Mouse (Mus musculus) C2C12 (cell line): ENCODE data around the gene Nat10. TPM values are rescaled to one million over a fixed set of nuclear protein-coding genes. Genes with fewer than 3 reads are reported as not detected.
A peak's percentile ranks its signal among the peaks of the same experiment; 100 is the strongest.

Source experiments
- H3K27me3 ChIP-seq: one replicate; pipeline ENCODE4 v1.6.1; 2011; ENCODE audit not compliant: control insufficient read depth, insufficient read depth, insufficient read length
- H3K36me3 ChIP-seq: one replicate; pipeline ENCODE4 v1.6.1; 2011; ENCODE audit not compliant: control insufficient read depth, insufficient read depth
- H3K4me3 ChIP-seq: one replicate; pipeline ENCODE4 v1.5.1; 2011; ENCODE audit warnings: mild to moderate bottlenecking, control low read depth; ENCODE audit not compliant: poor library complexity, insufficient read depth, severe bottlenecking
- H3K79me2 ChIP-seq: one replicate; pipeline ENCODE4 v1.6.1; 2011; ENCODE audit not compliant: control insufficient read depth, insufficient read depth
- H3K79me3 ChIP-seq: one replicate; pipeline ENCODE4 v1.6.1; 2011; ENCODE audit warnings: low read depth, control low read depth
- H3ac ChIP-seq: one replicate; pipeline ENCODE3; 2011; ENCODE audit warnings: low read depth; ENCODE audit not compliant: control insufficient read depth, insufficient read length
- CEBPB ChIP-seq: IDR thresholded peaks from one replicate; pipeline ENCODE4 v1.6.1; 2011; ENCODE audit warnings: low read depth, mild to moderate bottlenecking, control low read depth, moderate library complexity
- CTCF ChIP-seq: IDR thresholded peaks from one replicate; pipeline ENCODE4 v1.5.1; 2011; ENCODE audit not compliant: control insufficient read depth, insufficient read depth, insufficient read length
- FOSL1 ChIP-seq: IDR thresholded peaks from one replicate; pipeline ENCODE4 v1.8.0; 2011; ENCODE audit warnings: mild to moderate bottlenecking, low read length; ENCODE audit not compliant: poor library complexity, insufficient read depth, severe bottlenecking
- MAX ChIP-seq: IDR thresholded peaks from one replicate; pipeline ENCODE4 v1.6.1; 2011; ENCODE audit warnings: mild to moderate bottlenecking, control low read depth
- MYOD1 ChIP-seq: IDR thresholded peaks from one replicate; pipeline ENCODE4 v1.6.1; 2011; ENCODE audit warnings: low read depth; ENCODE audit not compliant: control insufficient read depth, insufficient read length
- MYOG ChIP-seq: IDR thresholded peaks from one replicate; pipeline ENCODE4 v1.6.1; 2011; ENCODE audit not compliant: control insufficient read depth, insufficient read length; ENCODE audit errors: extremely low read depth
- USF1 ChIP-seq: IDR thresholded peaks from one replicate; pipeline ENCODE4 v1.6.1; 2011; ENCODE audit warnings: low read depth, mild to moderate bottlenecking, control low read depth, moderate library complexity
- polyA plus RNA-seq: library from polyadenylated mRNA; unstranded; fragments of >200 nt; fragmentation: generic; extraction: Trizol; gene quantifications from one replicate; pipeline ENCODE4 v1.2.1, GENCODE M21; 2012; ENCODE audit warnings: missing spikeins

The Nat10 gene
- polyA plus RNA-seq, 1 experiment, result 28.0 TPM

DNA sequence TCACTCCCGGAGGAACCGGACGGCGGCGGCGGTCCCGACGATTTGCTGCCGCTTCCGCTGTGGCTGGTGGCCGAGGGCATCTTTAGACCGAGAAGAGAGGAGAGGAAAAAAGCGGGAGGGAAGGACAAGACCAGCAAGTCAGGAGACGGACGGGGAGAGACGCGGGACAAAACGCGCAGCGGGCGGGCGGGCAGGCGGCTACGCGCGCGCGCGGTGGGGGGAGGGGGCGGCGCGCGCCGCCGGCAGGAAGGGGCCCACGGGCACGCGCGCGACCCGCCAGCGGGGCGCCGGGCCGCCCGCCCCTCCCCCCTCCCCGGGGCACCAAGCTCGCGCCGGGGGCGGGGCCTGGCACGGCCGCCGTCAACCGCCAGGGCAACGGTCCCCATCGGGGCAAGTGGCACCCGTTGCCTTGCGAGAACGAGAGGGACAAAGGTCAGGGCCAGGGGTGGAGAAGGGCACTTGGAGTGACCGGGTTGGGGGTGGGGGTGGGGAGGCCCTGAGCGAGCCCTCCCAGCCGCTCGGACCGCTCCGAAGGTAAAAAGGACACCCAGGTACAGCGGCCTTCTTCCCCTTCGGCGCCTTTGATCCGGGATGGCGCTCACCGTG, 35.9 kb upstream of the Nat10 start:
- H3K36me3 ChIP-seq, result peaks cover 38% of the 10 kb centered on the region
- H3K79me2 ChIP-seq, result peaks cover 50% of the 10 kb centered on the region
- peaks cover 46% of the 10 kb centered on the region for H3K79me3 ChIP-seq
- H3K27me3 ChIP-seq, result no peaks in the 10 kb centered on the region
- peak overlapping the region; percentile 97 for H3K4me3 ChIP-seq
- H3ac ChIP-seq, result peak overlapping the region; percentile 93
- TF ChIP-seq USF1 (no peak), MYOG (no peak), MAX (no peak), CEBPB (no peak)

DNA sequence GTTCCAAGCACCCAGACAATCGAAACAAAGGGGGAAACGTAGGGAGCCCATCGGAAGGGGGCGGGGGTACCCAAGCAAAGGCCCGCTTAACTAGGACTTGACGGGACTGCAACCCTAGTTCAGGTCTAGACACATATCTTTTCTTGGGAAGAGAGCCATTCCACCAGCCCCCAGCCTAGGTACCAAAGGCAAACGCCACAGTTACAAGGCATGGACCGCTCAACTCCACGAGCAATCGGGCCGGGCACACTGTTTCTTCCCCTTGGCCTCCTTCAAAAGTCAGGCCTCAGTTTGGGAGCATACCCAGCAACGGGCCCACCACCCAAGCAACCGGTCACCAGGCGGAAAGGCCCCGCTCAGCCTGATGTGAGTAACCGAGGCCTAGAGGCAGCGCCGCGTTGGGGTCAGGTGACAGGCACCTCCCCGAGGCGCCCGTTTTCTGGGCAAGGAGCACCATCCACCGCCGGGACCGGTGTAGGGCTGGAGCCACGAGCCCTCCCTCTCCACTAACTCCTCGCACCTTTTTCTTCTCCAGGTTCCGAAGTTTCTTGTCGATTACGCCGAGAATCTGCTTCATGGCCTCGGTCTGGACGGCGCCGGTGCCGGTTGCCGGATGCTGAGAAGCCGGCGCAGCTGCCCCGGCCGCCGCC, 35.3 kb upstream of the Nat10 start:
- no peaks in the 10 kb centered on the region for H3K27me3 ChIP-seq
- peaks cover 57% of the 10 kb centered on the region for H3K79me2 ChIP-seq
- H3K4me3 ChIP-seq, result peak overlapping the region; percentile 97
- H3K36me3 ChIP-seq, result peaks cover 44% of the 10 kb centered on the region
- TF ChIP-seq CEBPB (no peak), MAX (no peak), MYOG (no peak), CTCF (no peak), USF1 (no peak)
- H3K79me3 ChIP-seq, result peaks cover 52% of the 10 kb centered on the region
- H3ac ChIP-seq, result peak overlapping the region; percentile 87

DNA sequence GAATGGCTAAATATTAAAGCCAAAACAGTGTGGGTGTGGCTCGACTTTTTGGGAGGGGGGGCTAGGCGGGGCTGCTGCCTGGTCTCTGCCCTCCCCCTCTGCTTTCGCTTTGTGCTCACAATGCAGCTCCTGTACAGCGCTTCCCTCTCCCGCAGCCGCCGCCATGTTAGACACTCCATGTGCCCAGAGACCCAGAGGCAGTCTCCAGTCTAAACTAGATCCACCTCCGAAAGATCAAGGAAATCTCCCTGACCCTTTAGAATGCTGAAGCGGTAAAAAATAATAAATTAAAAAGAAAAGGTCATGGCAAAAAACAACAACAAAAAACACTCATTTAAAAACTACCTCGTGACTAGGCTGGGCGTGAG, 34.8 kb upstream of the Nat10 start:
- TF ChIP-seq FOSL1 (no peak), USF1 (no peak), MAX (peak; percentile 92), MYOG (no peak)
- H3K79me3 ChIP-seq, result peaks cover 57% of the 10 kb centered on the region
- peak overlapping the region; percentile 97 for H3K4me3 ChIP-seq

DNA sequence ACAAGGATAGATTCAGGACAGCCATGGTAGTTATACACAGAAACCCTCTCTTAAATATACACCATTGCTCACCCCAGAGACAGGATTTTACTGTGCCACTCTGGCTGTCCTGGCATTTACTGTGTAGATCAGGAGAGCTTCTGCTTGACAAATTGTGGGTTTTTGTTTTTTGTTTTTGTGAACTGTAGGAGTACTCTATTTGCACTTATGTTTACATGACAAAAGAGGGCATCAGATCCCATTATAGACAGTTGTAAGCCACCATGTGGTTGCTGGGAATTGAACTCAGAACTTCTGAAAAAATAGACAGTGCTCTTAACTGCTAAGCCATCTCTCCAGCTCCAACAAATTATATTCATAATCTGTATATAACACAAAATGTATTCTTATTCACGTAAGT, 30.9 kb upstream of the Nat10 start:
- Histone ChIP-seq H3ac (no peak overlapping the region), H3K4me3 (no peak overlapping the region), H3K36me3 (peaks cover 87% of the 10 kb centered on the region), H3K79me3 (peaks cover 96% of the 10 kb centered on the region), H3K27me3 (no peaks in the 10 kb centered on the region), H3K79me2 (peaks cover 100% of the 10 kb centered on the region)
- no peak for TF ChIP-seq MYOG
- TF ChIP-seq MAX, result no peak
- TF ChIP-seq CTCF, result no peak
- no peak for TF ChIP-seq USF1
- TF ChIP-seq MYOD1, result no peak
- TF ChIP-seq CEBPB, result no peak
- TF ChIP-seq FOSL1, result no peak

More for the DNA sequence above, 34.8 kb upstream of the Nat10 start:
- Histone ChIP-seq H3ac (peak overlapping the region; percentile 87), H3K79me2 (peaks cover 62% of the 10 kb centered on the region), H3K27me3 (no peaks in the 10 kb centered on the region), H3K36me3 (peaks cover 49% of the 10 kb centered on the region)

DNA sequence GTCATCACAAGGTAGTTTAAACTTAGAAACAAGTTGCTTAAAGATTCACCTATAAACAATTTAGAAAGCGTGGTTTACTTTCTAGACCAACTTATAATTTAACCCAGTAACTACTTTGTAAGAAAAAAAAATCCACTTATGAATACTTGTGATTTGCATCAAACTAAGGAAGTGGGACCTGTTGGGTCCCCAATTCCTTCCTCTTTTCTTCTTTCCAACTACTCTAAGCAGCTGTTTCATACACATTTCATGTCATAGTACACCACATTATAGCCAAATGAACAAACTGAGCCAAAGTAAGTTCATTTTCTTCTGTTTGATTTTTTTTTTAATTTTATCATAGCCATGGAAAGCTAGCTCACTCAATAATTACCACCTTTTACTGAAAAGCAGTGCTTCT, 24.7 kb upstream of the Nat10 start:
- H3K79me2 ChIP-seq, result peaks cover 100% of the 10 kb centered on the region

DNA sequence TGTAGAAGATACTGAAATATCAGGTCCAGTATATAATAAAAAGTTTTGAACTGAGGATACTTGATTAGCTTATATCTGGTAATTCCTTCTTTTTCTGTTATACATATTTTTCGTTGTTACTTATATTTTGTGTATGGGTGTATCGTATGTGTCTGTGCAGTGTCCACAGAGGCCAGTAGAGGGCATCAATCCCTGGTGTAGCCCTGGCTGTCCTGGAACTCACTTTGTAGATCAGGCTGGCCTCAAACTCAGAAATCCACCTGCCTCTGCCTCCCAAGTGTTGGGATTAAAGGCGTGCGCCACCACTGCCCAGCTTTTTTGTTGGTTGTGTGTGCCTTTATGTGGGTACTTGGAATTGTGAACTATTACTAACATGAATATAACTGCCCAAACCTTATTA, 23.6 kb upstream of the Nat10 start:
- H3K79me2 ChIP-seq, result peaks cover 100% of the 10 kb centered on the region
- TF ChIP-seq CTCF, result no peak
- no peak for TF ChIP-seq USF1
- TF ChIP-seq CEBPB, result no peak
- no peak for TF ChIP-seq FOSL1
- no peak for TF ChIP-seq MYOG
- no peak for TF ChIP-seq MAX
- TF ChIP-seq MYOD1, result no peak
- H3K36me3 ChIP-seq, result peaks cover 96% of the 10 kb centered on the region
- peaks cover 85% of the 10 kb centered on the region for H3K79me3 ChIP-seq
- no peak overlapping the region for H3ac ChIP-seq
- no peak overlapping the region for H3K4me3 ChIP-seq
- no peaks in the 10 kb centered on the region for H3K27me3 ChIP-seq

More for the DNA sequence above, 24.7 kb upstream of the Nat10 start:
- Histone ChIP-seq H3K36me3 (peaks cover 96% of the 10 kb centered on the region), H3K79me3 (peaks cover 88% of the 10 kb centered on the region), H3K4me3 (no peak overlapping the region), H3ac (no peak overlapping the region), H3K27me3 (no peaks in the 10 kb centered on the region)
- TF ChIP-seq MAX (no peak), CEBPB (no peak), CTCF (no peak), USF1 (no peak), MYOD1 (no peak), MYOG (no peak), FOSL1 (no peak)
